Mouse (Mus musculus): ENCODE measurements around the gene Rpusd3. TPM values are rescaled to one million over a fixed set of nuclear protein-coding genes. Genes with fewer than 3 reads are reported as not detected.

Rpusd3 gene
- polyA plus RNA-seq (2016; fragmentation: Nextera tagmentation; extraction: Ambion mirVana), result 34.6 and 34.8 TPM in 2 replicates

- peak within 1 kb of the TSS; percentile 69 for H3K4me3 ChIP-seq
- WGBS, result under 1% methylated on average over 25 of the region's 25 CpGs
- peaks cover 31% of the 10 kb centered on the region for H3K36me3 ChIP-seq (replicated peaks)
- DNase-seq (ENCODE audit: low spot score), result peak; percentile 96
- peaks cover 25% of the 10 kb centered on the region for H3K4me1 ChIP-seq
- no peaks in the 10 kb centered on the region for H3K27me3 ChIP-seq (replicated peaks; ENCODE audit: low read depth, poor library complexity, severe bottlenecking)
- H3K9me3 ChIP-seq, result no peaks in the 10 kb centered on the region
- H3K27ac ChIP-seq (replicated peaks), result peak within 1 kb of the TSS; percentile 86
These were observed at the start of gene Rpusd3 for GRCm38 (mm10) chr6:113419199-113419587. Gene Rpusd3 (minus strand): TSS chr6:113419340.

- peak overlapping the region; percentile 59 for H3K4me3 ChIP-seq
- WGBS, result 62% methylated on average over 3 of the region's 3 CpGs
- H3K27me3 ChIP-seq (replicated peaks; ENCODE audit: low read depth, poor library complexity, severe bottlenecking), result peaks cover 53% of the 10 kb centered on the region
- no peaks in the 10 kb centered on the region for H3K36me3 ChIP-seq (replicated peaks)
- no peak overlapping the region for H3K27ac ChIP-seq (replicated peaks)
- H3K9me3 ChIP-seq, result no peaks in the 10 kb centered on the region
- DNase-seq (ENCODE audit: low spot score), result no peak
- H3K4me1 ChIP-seq, result peaks cover 38% of the 10 kb centered on the region
These were observed 49.4 kb upstream of the Rpusd3 start for GRCm38 (mm10) chr6:113468512-113468911.

- peak; percentile 29 for DNase-seq (ENCODE audit: low spot score)
These were observed 46.5 kb upstream of the Rpusd3 start for GRCm38 (mm10) chr6:113465602-113466001.

GRCm38 (mm10) chr6:113464040-113464439 lies 44.9 kb upstream of the Rpusd3 start:
- Histone ChIP-seq H3K4me3 (no peak overlapping the region), H3K27me3 (replicated peaks; ENCODE audit: low read depth, poor library complexity, severe bottlenecking) (peaks cover 14% of the 10 kb centered on the region), H3K4me1 (peaks cover 13% of the 10 kb centered on the region), H3K27ac (replicated peaks) (no peak overlapping the region), H3K9me3 (no peaks in the 10 kb centered on the region), H3K36me3 (replicated peaks) (no peaks in the 10 kb centered on the region)
- 73% methylated on average over 7 of the region's 7 CpGs for WGBS
- no peak for DNase-seq (ENCODE audit: low spot score)

More at GRCm38 (mm10) chr6:113465602-113466001, 46.5 kb upstream of the Rpusd3 start:
- WGBS, result 56% methylated on average over 5 of the region's 5 CpGs
- Histone ChIP-seq H3K27ac (replicated peaks) (no peak overlapping the region), H3K36me3 (replicated peaks) (no peaks in the 10 kb centered on the region), H3K4me3 (no peak overlapping the region), H3K27me3 (replicated peaks; ENCODE audit: low read depth, poor library complexity, severe bottlenecking) (peaks cover 30% of the 10 kb centered on the region), H3K4me1 (peaks cover 25% of the 10 kb centered on the region), H3K9me3 (no peaks in the 10 kb centered on the region)

GRCm38 (mm10) chr6:113458635-113459034 lies 39.5 kb upstream of the Rpusd3 start:
- Histone ChIP-seq H3K9me3 (no peaks in the 10 kb centered on the region), H3K27ac (replicated peaks) (0 out of 2 replicates have a peak overlapping the region, but pooled peaks have one; percentile 6), H3K36me3 (replicated peaks) (no peaks in the 10 kb centered on the region), H3K4me3 (no peak overlapping the region), H3K4me1 (peaks cover 15% of the 10 kb centered on the region), H3K27me3 (replicated peaks; ENCODE audit: low read depth, poor library complexity, severe bottlenecking) (no peaks in the 10 kb centered on the region)
- DNase-seq (ENCODE audit: low spot score), result peak; percentile 38
- WGBS, result 60% methylated on average over 10 of the region's 10 CpGs

- no peak for DNase-seq (ENCODE audit: low spot score)
- H3K9me3 ChIP-seq, result no peaks in the 10 kb centered on the region
- H3K4me1 ChIP-seq, result peaks cover 15% of the 10 kb centered on the region
- no peak within 1 kb of the TSS for H3K4me3 ChIP-seq
- H3K27ac ChIP-seq (replicated peaks), result 0 out of 2 replicates have a peak within 1 kb of the TSS, but pooled peaks have one; percentile 6
- H3K27me3 ChIP-seq (replicated peaks; ENCODE audit: low read depth, poor library complexity, severe bottlenecking), result no peaks in the 10 kb centered on the region
- no peaks in the 10 kb centered on the region for H3K36me3 ChIP-seq (replicated peaks)
- WGBS, result 63% methylated on average over 10 of the region's 10 CpGs
These were observed 38.9 kb upstream of the Rpusd3 start, which contains the start of gene Il17re for GRCm38 (mm10) chr6:113457952-113458534. Gene Il17re (plus strand): TSS chr6:113458484.

- WGBS, result 75% methylated on average over 5 of the region's 5 CpGs
- DNase-seq (ENCODE audit: low spot score), result no peak
These were observed 35.9 kb upstream of the Rpusd3 start for GRCm38 (mm10) chr6:113455007-113455406.

GRCm38 (mm10) chr6:113451839-113452238 lies 32.7 kb upstream of the Rpusd3 start:
- no peak for DNase-seq (ENCODE audit: low spot score)
- Histone ChIP-seq H3K4me1 (no peaks in the 10 kb centered on the region), H3K36me3 (replicated peaks) (peaks cover 29% of the 10 kb centered on the region), H3K27me3 (replicated peaks; ENCODE audit: low read depth, poor library complexity, severe bottlenecking) (no peaks in the 10 kb centered on the region), H3K9me3 (no peaks in the 10 kb centered on the region), H3K27ac (replicated peaks) (no peak overlapping the region), H3K4me3 (no peak overlapping the region)
- WGBS, result 84% methylated on average over 2 of the region's 2 CpGs

More at GRCm38 (mm10) chr6:113455007-113455406, 35.9 kb upstream of the Rpusd3 start:
- Histone ChIP-seq H3K36me3 (replicated peaks) (no peaks in the 10 kb centered on the region), H3K27ac (replicated peaks) (no peak overlapping the region), H3K27me3 (replicated peaks; ENCODE audit: low read depth, poor library complexity, severe bottlenecking) (no peaks in the 10 kb centered on the region), H3K4me1 (peaks cover 15% of the 10 kb centered on the region), H3K9me3 (no peaks in the 10 kb centered on the region), H3K4me3 (no peak overlapping the region)

GRCm38 (mm10) chr6:113447639-113448038 lies 28.5 kb upstream of the Rpusd3 start:
- WGBS, result 96% methylated on average over 4 of the region's 4 CpGs
- no peaks in the 10 kb centered on the region for H3K27me3 ChIP-seq (replicated peaks; ENCODE audit: low read depth, poor library complexity, severe bottlenecking)
- no peak overlapping the region for H3K4me3 ChIP-seq
- H3K27ac ChIP-seq (replicated peaks), result no peak overlapping the region
- H3K9me3 ChIP-seq, result no peaks in the 10 kb centered on the region
- H3K4me1 ChIP-seq, result peaks cover 9% of the 10 kb centered on the region
- H3K36me3 ChIP-seq (replicated peaks), result peaks cover 50% of the 10 kb centered on the region
- no peak for DNase-seq (ENCODE audit: low spot score)

GRCm38 (mm10) chr6:113444207-113444965 lies 25.2 kb upstream of the Rpusd3 start:
- 92% methylated on average over 8 of the region's 8 CpGs for WGBS
- no peak overlapping the region for H3K27ac ChIP-seq (replicated peaks)
- no peak overlapping the region for H3K4me3 ChIP-seq
- no peaks in the 10 kb centered on the region for H3K27me3 ChIP-seq (replicated peaks; ENCODE audit: low read depth, poor library complexity, severe bottlenecking)
- no peaks in the 10 kb centered on the region for H3K9me3 ChIP-seq
- H3K4me1 ChIP-seq, result peaks cover 13% of the 10 kb centered on the region
- peaks cover 46% of the 10 kb centered on the region for H3K36me3 ChIP-seq (replicated peaks)
- DNase-seq (ENCODE audit: low spot score), result no peak

GRCm38 (mm10) chr6:113443091-113443490 lies 24.0 kb upstream of the Rpusd3 start:
- Histone ChIP-seq H3K4me1 (peaks cover 13% of the 10 kb centered on the region), H3K36me3 (replicated peaks) (peaks cover 33% of the 10 kb centered on the region), H3K27ac (replicated peaks) (peak overlapping the region; percentile 92), H3K9me3 (no peaks in the 10 kb centered on the region), H3K27me3 (replicated peaks; ENCODE audit: low read depth, poor library complexity, severe bottlenecking) (no peaks in the 10 kb centered on the region), H3K4me3 (peak overlapping the region; percentile 98)
- DNase-seq (ENCODE audit: low spot score), result peak; percentile 14
- 49% methylated on average over 12 of the region's 12 CpGs for WGBS

- peaks cover 13% of the 10 kb centered on the region for H3K4me1 ChIP-seq
- H3K27ac ChIP-seq (replicated peaks), result peak within 1 kb of the TSS; percentile 92
- DNase-seq (ENCODE audit: low spot score), result peak; percentile 93
- no peaks in the 10 kb centered on the region for H3K9me3 ChIP-seq
- H3K36me3 ChIP-seq (replicated peaks), result peaks cover 28% of the 10 kb centered on the region
- under 1% methylated on average over 45 of the region's 45 CpGs for WGBS
- H3K27me3 ChIP-seq (replicated peaks; ENCODE audit: low read depth, poor library complexity, severe bottlenecking), result no peaks in the 10 kb centered on the region
- H3K4me3 ChIP-seq, result peak within 1 kb of the TSS; percentile 98
These were observed 23.4 kb upstream of the Rpusd3 start, which contains the start of gene Jagn1 for GRCm38 (mm10) chr6:113442442-113443090. Gene Jagn1 (plus strand): TSS chr6:113442569.
